Mouse (Mus musculus) cerebellum, adult (tissue): ENCODE measurements at regions not wholly inside any gene's neighbourhood (a gene's known extent, or its start where the extent isn't known, plus 50 kb on each side); places are given as distances from the start of the nearest gene placed in this dataset.

Experiments
- ATAC-seq: cut with Nextera tagmentation; 2 replicates; pipeline ENCODE4 v1.9.2; 2017; ENCODE audit warnings: mild to moderate bottlenecking, moderate library complexity, mixed read lengths; ENCODE audit not compliant: insufficient number of reproducible peaks, low FRiP score, low TSS enrichment

DNA sequence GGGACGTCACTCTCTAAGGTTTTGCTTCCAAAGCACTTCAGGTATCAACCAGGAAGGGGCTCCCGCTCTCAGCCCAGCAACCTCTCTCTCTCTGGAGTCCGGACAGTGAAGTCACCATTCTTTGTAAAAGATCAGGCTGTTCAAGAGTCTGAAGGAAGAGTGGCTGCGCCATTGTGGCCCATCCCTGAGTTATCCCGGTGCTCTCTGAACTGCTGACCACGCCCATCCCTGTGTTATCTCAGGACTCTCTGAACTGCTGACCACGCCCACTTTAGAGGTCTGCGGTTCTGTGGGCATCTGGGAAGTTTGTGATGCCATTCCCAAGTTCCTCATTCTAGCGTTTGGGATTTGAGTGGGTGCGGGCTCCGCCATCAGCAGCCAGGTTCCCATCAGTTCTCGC is 239.1 kb upstream of the Nfe2l3 start:
- no peak for ATAC-seq

DNA sequence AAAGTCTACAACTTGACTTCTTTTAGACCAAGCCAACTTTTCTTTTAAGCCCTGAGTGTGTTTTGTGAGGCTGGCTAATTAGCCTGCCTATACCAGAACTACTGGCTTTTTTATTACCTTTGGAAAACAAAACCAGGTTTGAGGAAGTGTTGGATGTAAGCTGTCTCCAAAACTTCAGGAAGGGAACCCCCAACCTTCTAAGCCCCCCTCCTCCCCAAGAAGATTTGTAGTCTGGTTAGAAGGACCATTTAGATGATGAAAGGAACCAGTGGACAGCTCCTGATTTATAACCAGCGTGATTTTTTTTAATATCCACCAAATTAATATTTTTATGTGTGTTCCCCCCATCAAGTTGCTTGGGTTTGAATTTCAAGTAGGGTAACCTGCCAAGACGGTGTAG is 236.1 kb upstream of the Nfe2l3 start:
- ATAC-seq = no peak

DNA sequence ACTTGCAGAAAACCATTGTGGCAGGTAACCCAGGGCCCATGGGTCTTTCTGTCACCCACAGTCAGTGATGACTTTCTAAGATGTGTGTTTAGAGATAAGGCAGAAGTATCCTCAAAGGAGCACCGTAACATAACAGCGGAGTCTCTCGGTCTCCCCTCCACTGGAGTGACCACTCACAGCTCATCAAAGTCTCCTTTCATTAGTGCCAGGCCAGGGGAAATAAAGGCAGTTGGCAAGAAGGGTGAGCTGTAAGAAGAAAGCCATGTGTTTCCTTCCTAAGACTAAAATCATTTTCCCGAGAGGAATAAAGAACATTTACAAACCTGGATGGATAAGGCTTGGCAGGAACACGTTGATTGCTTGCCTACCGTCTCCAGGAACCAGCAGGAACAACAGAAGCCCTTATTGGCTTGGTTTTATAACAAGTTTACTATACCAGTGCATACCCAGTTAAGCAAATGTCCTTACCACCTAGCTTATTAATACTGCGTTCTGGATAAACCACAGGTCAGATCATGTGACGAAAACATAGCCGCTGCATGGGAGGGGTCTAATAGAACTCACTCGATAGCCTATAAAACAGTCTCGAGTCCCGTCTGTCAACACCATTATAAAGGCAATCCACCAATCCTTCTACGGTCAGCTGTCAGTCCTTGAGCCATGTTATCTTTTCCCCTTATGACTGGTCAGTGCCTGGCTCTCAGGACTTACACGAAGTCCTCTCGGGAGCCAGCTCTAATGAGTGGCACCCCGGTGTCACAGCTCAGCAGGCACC is 235.3 kb upstream of the Nfe2l3 start:
- ATAC-seq = no peak

DNA sequence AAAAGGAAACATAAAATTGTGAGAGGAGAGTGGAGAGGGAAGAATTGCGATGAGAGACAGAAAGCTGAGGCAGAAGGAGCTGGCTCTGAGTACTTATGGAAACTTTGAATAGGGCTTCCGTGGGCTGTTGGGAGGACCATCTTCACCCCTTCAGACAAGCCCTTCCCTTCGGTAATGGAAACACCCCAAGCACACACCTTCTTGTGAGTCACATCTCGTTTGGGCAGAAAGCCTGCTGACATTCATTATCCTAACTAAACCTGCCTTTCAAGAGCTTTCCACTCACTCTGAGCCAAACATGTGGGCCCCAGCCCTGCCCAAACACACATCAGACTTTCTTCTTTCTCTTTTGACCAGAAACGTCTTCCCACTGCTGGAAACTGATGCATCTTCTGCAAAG is 232.3 kb upstream of the Nfe2l3 start:
- ATAC-seq = no peak

DNA sequence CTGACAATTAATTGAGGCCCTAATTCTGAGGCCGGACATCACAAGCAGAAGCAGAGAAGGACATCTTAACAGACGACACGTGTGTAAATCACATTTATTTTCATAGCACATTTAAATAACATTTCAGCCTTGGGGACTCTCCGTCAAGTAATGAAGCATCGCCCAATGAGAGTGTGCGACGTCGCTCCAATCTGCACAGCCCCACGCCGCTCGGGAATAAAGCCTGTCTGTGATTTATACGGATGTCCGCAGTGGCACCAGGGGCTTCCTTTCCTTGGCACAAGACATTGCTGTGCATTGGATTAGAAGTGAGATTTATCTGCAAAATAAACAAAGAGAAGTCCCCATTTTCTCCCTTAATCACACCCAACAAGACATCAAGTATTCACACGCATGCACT is 231.6 kb upstream of the Nfe2l3 start:
- no peak for ATAC-seq

DNA sequence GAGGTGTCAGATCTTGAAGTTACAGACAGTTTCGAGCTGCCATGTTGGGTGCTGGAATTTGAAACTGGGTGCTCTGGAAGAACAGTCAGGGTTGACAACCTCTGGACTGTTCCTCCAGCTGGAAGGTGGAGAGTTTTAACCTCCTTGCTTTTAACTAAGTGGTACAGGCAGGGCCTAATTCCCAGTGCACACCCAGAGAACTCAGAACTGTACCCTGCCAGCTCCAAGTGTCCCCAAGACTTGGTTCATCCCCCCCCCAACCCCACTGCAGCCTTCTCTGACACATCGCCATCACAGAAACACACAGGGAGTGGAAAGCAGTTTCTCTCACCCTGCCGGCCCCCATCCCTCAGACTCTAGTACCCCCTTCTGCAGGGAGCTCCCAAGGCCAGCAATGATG is 228.2 kb upstream of the Nfe2l3 start:
- no peak for ATAC-seq

DNA sequence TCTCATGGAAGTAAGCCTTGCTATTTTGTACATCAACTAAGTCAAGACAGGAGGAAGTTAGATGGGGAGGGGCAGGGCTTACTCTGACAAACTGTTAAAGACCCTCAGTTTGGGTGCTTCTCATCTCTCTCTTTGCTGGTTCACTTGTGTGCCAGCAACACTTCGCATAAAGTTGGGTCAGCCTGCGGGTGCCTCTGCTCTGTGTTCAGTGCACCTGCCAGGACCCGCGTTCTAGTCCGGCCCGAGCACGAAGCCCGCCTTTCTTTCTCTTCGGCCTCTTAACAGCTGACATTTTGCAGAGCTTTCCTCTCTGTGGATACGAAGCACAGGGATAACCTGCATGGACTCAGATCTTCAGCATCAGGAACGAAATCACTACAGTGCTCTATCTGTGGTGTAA is 227.1 kb upstream of the Nfe2l3 start:
- no peak for ATAC-seq

DNA sequence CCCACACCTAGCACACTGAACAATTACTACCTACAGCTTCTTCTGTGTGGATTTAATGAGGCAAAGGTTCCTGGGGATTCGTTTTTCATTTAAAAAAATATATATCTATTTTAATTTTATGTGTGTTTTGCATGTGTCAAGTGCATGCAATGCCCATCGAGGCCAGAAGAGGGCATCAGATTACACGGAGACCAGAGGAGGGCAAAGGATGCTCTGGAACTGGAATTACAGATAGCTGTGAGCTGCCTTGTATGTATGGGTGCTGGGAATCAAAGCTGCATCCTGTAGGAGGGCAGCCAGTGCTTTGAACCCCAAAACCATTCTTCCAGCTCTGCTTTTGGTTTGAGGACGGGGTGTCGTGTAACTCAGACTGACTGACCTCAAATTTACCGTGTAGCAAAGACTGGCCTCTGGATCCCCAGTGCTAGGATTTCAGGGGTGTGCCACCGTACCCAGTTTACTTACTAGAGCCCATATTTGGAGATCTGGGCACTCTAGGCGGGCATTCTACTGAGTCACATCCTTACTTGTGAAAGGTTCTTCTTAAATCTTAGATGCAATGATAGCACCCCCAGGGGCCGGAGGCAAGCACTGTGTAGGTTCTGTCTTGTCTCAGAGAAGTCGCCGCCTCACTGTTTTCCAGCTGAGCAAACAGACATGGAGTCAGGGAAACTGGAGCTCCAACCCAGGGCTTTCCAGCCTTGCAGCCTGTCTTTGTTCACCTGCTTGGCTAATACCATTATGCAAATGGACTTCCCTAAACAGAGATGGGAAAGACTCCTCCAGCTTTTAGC is 225.6 kb upstream of the Nfe2l3 start:
- no peak for ATAC-seq

DNA sequence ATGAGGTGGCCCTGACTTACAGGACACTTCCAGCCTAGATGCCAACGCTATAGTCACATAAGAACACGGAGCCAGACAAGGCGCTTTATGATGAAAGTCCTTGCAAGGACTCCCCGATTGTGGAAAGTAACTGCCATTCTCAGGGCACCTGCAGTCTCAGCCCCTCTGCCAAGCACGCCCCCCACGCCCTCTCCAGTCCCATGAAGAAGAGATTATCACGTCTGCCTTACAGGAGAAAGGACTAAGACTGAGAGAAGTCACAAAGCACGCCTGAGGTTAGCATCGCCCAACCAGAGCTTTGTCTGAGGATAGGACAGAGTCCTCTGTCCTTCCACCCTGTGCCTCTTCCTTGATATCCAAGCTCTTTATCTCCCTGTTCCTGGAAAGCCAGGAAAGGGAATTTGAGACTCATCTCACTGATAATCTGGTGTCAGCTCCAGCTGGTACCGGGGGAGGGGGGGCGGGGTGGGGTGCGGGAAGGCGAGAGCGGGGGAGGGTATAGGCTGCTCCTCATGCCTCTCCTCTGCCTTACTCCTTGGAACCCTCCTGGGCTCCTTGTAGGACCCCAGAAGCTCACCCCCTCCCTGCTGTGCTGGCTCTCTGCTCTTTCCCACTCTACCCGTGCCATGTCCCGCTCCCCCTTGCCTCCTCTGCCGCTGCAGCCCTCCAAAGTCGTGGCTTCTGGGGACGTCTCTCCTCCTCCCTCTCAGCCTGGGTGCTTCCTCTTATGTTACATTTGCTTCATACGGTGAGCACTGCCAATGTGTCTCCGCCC is 224.7 kb upstream of the Nfe2l3 start:
- ATAC-seq = no peak

DNA sequence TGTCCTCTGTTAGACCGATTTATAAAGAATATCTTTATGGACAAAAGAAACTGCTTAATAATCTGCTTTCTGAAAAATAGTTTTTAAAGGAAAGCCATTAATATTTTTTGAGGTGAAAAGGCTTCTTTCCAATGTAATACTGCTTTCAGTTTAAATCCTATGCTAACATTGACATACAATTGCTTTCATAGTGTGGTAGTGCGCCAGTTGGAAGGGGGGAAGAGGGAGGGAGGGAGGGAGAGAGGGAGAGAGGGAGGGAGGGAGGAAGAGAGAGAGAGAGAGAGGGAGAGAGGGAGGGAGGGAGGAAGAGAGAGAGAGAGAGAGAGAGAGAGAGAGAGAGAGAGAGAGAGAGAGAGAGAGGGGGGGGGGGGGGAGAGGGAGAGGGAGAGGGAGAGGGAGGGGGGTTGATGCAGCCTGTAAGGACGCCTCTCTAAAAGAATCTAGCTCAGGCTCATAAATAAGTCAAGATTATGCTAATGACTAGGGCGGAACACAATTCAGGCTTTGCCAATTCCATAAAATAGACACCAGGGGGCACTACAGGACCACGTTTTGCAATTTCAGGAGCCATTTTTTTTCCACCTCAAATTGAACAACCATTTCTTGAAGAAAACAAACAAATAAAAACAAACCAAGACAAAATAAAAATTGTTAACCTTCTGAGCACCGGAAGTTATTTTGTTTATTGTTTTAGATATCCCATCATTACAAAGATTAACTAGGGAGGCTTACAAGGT is 223.6 kb upstream of the Nfe2l3 start:
- no peak for ATAC-seq

DNA sequence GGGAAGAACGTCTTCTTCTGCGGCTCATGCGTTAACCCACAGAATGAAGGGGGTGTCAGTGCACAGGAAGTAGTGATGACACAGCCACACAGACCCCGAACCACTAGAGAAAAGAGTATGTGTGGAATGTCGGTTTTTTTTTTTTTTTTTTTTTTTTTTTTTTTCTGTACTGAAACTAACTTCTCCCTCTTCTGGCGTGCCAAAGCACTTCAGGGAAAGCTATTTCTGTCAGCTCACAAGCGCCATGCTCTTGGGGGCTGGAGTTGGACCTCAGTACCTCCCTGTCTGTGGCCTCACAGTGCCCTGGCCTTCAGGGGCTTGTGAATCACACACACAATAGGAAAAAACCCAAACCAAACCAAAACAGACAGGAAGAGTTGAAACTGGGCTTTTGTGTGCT is 221.1 kb upstream of the Nfe2l3 start:
- no peak for ATAC-seq

DNA sequence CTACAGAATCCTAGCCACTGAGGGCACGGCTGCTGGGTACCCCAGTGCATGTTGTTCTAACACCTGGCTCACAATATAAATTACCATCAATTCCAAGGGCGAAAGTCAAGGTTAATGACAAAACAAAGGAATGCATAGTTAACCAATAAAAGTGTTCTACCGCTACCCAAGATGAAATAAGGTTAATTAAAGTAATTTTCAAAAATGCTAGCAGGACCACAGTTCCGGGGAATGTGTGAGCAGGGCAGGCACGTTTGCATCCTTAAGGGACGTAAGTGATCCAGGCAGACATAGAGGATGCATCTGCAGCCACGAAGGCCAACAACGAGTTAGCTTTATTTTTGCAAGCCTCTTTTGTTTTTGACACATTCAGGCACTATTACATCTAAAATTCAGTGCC is 220.3 kb upstream of the Nfe2l3 start:
- no peak for ATAC-seq

DNA sequence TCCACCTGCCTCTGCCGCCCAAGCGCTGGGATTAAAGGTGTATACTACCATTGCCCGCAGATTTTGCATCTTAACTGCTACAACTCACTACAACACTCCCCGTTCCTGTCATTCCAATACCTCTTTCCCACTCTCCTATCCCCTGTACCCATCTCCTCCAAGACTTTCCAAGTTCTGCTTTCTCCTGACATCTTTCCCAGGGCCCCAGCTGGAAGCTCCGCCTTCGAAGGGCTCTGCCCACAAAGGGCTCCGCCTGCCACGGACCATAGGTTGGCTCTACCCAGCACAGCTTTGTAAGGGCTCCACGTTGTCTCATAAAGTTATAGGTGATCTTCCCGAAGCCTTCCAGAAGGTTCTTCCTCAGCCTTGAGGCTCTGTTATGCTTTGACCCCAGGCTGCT is 217.1 kb upstream of the Nfe2l3 start:
- no peak for ATAC-seq

DNA sequence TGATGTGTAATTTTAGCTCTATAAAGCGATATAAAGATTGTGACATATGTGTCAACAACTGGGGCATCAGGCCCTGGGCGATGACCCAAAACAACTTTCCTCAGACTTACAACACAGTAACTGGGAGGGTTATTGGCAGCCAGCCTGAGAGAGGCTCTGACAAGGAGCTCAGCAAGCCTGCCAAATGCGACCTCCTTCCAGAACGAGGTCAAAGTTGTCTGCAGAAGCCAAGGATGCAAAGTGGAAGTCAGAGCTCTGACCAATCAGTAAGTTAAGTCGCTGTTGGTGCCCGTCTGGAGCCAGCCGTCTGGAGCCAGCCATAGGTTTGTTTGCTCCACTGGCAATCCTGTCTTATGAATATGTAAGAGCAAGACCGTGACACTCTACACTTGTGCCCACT is 216.0 kb upstream of the Nfe2l3 start:
- no peak for ATAC-seq

DNA sequence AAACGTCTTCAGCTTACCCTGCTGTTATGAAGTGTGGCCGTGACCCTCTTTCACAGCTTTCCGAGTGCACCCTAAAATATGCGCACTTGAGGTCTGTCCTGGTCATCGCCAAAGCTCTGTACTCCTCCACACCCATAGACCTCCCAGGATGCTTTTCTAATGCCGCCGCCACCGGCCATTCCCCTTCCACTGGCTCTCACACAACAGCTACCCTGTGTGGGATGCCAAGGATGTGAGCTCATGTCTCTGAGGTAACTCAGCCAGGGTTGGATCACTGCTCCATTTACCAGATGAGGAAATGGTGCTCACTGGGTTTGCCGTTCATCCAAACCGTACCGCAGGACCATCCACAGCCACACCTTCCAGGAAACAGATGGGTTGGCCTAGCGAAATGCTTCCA is 212.8 kb upstream of the Nfe2l3 start:
- no peak for ATAC-seq

DNA sequence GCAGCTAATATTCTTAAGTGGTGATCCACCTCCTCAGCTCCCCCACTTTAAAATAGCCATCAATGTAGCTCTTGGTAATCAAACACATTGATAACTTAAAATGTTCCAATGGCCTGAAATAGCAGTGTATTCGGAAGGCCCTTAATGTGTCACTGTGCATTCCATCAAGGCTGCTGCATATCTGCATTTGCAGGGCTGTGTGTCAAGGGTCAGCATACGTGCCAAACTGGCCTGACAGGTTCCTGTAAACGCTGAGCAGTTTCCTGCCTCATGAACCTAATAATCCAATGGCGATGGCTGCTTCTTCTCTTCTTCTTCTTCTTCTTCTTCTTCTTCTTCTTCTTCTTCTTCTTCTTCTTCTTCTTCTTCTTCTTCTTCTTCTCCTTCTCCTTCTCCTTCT is 211.7 kb upstream of the Nfe2l3 start:
- no peak for ATAC-seq

DNA sequence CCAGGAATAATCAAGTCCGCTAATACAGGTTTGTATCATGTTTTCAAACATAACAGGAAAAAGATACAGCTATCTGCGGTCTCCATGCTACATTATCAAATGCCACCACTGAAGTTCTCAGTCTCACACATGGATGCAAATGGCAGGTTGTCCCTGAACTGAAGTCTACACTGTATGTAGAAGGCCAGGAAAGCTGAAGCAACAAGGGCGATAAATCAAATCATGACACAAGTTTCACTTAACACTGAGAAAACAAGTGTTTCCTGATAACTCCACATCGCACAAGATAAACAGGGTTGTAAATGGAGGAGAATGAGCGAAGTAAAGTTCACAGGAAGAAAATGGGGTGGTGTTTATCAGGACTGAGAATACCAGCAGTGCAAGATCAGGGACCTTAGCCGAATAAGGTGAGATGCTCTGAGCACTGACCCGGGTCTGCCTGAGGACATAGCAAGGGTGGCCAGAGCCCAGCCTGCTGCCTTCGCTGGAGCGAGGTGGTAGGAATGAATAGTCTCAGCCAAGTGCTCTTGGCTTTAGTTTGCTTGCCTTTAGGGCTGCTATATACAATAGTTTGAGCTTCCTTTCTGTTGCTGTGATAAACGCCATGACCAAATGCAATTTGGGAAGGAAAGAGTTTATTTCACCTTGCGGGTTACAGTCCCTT is 196.3 kb upstream of the Nfe2l3 start:
- ATAC-seq = no peak

DNA sequence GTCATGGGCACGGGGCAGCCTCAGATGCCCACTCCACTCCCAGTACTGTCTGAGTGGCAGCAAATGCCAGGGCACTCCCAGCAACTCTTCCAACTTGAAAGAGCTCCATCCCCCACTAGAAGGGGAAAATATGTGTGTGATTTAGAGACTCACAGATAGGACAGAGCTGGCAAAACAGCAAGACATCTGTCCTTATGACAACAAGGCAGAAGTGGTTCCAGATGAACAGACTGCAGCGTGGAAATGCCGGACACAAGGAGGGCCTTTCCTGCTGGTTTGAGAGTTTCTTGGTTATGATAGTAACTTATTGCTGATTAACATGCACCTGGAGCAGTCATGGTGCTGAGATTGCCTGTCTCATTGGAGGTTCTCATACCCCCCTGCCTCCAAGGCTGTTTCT is 192.4 kb upstream of the Nfe2l3 start:
- no peak for ATAC-seq

DNA sequence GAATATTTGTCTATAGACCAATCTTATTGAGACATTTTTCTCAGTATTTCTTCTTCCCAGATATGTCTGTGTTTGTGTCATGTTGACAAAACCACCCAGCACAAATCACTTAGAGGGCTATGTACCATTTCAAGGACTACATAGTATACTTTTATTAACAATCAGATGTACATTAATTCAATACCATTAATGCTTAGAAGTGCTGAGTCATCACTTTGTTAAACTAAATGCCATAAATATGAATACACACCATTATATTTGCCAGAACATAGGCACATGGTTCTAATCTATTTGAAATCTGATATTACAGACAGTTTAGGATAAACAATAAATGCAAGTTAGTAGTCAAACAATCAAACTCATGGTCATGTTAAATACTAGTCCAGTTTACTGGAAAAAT is 182.2 kb upstream of the Nfe2l3 start:
- ATAC-seq = no peak

DNA sequence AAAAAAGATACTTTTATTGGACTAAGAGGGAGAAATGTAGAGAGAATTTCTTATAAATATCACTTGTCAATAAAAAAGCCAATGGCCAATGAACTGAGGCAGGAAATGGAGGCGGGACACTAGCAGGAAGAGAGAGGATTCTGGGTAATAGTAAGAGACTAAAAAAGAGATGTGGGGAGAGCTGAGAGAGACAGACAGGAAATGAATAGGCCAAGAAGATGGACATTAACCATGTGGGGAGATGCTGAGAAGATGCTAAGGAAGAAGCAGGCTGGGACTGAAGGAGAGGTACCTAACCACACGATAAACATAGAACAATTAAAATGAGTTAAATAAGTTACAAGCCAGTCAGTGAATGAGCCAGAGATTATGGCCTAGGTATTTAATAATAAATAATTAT is 181.0 kb upstream of the Nfe2l3 start:
- no peak for ATAC-seq
